Mouse (Mus musculus): ENCODE results near the gene Mrpl23. TPM values are rescaled to one million over a fixed set of nuclear protein-coding genes. Genes with fewer than 3 reads are reported as not detected.

The Mrpl23 gene
- total RNA-seq, 2 experiments from 2014 or later, result 3.1 to 5.9 TPM

DNA sequence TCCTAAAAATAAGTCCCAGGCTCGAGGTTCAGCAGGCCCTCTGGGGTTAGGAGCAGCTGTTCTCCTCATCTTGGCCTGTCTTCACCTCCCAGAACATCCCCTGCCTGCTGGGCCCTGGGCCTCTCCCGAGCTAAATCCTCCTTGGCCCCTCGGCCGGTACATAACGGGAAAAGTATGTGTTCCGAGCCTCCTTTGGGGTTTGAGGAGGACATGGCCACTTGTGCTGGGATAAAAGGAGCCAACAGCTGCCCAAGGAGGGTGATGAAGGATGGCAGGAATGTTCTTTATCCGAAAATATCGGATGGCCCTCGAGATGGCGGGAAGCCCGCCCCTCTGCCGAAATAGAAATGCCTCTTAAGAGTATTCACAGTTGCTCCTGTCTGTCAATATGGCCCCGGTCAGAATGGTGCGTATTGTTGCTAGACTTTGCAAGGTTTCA, 18.5 kb downstream of the Mrpl23 start:
- no peak for DNase-seq (ENCODE audit: low spot score in 2 of 2)

DNA sequence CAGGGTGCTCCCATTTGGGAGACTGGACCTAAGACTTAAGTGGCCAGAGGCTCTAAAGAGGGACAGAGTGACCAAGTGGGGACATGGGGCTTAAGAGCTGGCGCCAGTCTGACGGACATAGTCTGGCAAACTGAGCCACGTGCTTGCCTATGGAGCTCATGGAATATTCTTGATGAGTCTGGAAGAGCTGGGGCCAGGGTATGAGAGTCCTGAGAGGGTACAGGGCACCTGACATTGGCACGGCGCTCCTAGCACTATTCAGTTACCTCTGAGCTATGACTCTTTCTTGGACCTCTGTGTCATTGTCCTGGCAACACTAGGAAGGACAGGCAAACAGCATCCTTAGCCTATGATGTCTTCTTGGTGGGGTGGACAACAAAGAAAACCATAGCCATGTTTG, 19.2 kb downstream of the Mrpl23 start:
- DNase-seq (ENCODE audit: low spot score in 2 of 2), result no peak

GRCm38 (mm10) chr7:142552591-142553416, 20.3 kb downstream of the Mrpl23 start:
- DNase-seq (ENCODE audit: low spot score in 2 of 2), result no peak

- no peak for DNase-seq (ENCODE audit: low spot score in 2 of 2)
Measured at GRCm38 (mm10) chr7:142553417-142554335, 21.2 kb downstream of the Mrpl23 start.

DNA sequence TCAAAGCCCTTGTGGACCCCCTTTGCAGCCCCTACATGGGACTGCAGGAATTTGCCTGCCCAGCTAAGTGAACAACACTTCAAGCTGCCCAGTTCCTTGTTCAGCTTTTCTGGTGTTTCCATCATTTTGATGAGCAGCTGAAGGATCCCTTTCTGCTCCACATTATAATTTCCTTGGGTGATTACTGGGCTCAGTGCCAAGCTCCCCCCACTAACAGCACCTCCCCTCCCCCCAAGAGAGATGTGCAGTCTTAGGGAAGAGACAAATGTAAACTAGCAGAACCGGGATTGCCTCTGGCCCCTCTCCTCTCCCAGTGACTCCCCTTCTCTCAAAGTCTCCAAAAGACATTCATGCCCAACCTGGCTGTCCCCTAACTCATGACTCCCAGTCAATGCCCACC, 22.1 kb downstream of the Mrpl23 start:
- DNase-seq (ENCODE audit: low spot score in 2 of 2), result no peak

GRCm38 (mm10) chr7:142555366-142556088, 23.0 kb downstream of the Mrpl23 start:
- no peak for DNase-seq (ENCODE audit: low spot score in 2 of 2)

DNA sequence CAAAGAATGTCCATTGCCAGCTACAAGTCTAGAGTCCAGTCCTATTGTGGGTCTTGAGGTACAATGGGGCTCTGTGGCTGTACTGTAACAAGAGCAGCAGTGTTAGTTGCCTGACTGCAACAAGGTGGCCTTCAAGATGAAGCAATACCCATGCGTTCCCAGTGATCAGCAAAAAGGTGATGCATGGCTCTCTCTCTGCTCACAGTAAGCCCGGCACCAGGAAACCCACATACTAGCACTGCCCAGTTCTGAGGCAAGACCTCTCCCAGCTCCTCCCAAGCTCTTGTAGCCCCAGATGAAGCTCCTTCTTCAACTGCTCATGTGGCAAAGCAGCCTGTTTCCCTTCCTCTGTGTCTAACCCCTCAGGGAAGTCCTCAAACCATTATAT, 23.6 kb downstream of the Mrpl23 start:
- DNase-seq (ENCODE audit: low spot score in 2 of 2), result no peak

- no peak for DNase-seq (ENCODE audit: low spot score in 2 of 2)
Measured at GRCm38 (mm10) chr7:142557696-142558095, 25.2 kb downstream of the Mrpl23 start.

GRCm38 (mm10) chr7:142558511-142559146, 26.1 kb downstream of the Mrpl23 start:
- no peak for DNase-seq (ENCODE audit: low spot score in 2 of 2)

DNA sequence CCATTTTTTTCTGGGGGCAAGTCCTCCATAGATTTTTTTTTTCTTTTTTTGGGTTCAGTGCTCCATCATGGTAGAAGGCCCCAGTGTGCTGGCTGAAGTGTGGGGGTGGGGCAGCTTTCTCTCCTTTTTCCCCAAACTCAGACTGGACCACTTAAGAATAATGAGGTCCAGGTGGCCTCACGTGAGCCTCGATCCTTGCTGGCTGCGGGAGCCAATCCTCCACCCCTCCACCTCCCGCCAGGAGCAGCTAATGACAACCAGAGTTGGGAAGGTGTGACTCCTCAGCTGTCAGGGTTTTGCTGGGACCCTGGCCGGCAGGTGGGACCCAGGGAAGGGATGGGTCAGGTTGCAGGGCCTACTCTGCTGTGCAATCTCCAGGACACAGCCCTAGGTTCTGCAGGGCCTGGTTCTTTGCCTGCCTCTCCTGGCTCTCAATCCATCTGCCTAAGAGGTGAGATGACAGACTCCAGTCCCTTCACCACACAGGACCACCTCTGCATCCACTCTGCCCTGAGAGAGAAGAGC, 27.2 kb downstream of the Mrpl23 start:
- no peak for DNase-seq (ENCODE audit: low spot score in 2 of 2)

DNA sequence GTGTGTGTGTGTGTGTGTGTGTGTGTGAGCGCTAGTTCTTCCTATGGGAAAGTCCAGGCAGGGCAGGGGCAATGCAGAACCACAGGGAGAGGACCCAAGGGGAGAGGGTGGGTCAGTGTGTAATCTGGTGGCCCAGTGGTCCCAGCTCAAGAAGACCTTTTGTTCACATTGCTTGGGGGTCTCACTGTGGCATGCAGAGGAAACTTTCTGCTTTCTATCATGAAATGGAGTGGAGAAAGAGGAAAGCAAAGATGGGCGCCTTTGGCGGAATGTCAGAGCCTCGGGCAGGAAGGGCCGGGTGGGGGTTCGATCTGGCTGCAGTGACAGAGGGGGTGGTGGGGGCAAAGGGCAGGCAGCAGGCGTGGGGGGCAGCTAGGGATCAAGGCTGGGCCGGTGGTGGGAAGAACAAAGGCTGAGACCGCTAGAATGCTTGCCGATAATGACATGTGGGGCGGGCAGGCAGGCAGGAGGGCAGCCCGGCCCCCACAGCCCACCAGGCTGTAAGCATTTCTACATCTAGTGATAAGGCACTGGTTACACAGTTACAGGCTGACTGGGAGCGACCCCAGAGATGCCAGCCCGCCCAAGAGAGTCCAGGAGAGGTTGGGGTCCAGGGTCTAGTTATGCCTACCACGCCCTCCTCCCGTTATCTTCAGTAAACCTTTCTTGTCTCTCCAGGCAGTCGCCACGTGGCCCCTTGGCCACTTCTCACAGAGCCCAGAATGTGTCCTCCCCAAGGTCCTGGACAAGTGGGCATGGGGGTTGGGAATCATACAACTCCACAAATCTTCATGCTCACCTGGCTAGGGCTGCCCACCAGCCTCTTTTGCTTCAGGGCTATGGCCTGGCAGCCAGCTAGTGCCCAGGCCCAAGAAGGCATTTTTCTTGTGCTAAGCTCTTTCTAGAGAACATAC, 28.7 kb downstream of the Mrpl23 start:
- no peak for DNase-seq (ENCODE audit: low spot score in 2 of 2)

GRCm38 (mm10) chr7:142561856-142562404, 29.4 kb downstream of the Mrpl23 start:
- no peak for DNase-seq (ENCODE audit: low spot score in 2 of 2)

GRCm38 (mm10) chr7:142563168-142563567, 30.7 kb downstream of the Mrpl23 start:
- no peak for DNase-seq (ENCODE audit: low spot score in 2 of 2)

GRCm38 (mm10) chr7:142564955-142565643, 32.6 kb downstream of the Mrpl23 start:
- DNase-seq (ENCODE audit: low spot score in 2 of 2), result no peak

- DNase-seq (ENCODE audit: low spot score in 2 of 2), result no peak
Measured at GRCm38 (mm10) chr7:142566512-142566911, 34.0 kb downstream of the Mrpl23 start.

GRCm38 (mm10) chr7:142568985-142569384, 36.5 kb downstream of the Mrpl23 start:
- DNase-seq (ENCODE audit: low spot score in 2 of 2), result no peak

- no peak for DNase-seq (ENCODE audit: low spot score in 2 of 2)
Measured at GRCm38 (mm10) chr7:142570565-142570964, 38.1 kb downstream of the Mrpl23 start.

DNA sequence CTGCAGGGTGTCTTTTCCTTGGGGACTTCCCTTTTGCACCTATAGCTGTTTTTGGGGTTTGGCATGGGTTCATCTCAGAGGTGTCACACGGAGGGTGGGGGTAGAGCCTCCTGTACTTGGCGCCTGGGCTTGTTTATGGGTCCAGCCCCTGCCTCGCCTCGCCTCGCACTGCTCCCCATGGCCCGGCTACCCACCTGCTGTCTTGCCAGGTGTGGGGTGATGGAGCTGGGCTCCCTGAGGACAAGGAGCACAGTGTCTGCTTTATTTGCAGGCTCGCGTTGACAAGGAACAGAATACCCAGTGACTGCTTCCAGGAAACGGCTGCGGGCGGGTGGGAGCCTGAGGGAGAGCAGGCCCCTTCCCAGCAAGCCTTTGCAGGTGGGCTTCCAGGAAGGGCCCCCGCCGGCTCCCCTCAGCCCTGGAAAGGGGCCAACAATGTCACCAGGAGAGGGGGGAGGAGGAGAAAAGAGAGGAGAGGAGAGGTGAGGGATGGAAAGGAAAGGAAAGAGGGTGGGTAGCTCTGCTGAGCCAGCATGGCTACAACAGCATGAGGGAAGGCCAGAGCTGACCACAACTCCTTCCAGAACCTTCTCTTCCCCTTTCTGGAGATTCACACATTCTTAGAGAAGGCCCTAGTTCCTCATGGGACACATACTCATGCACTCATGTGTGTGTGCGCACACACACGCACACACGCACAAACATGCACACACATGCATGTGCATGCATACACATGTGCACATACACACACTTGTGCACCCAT, 39.2 kb downstream of the Mrpl23 start:
- DNase-seq (ENCODE audit: low spot score in 2 of 2), result no peak

All from left cerebral cortex, adult 18-20 months (tissue).